Mouse (Mus musculus) spleen, embryonic (tissue): ENCODE data around the gene Tab1.

ENCODE experiments used
- CTCF ChIA-PET: fragments of 350-600 bp; sonication (Branson Sonifier 250); formaldehyde crosslinking; loops from one replicate; lab custom pipeline; 2022; lab: Charles Lee

Tab1 gene

DNA sequence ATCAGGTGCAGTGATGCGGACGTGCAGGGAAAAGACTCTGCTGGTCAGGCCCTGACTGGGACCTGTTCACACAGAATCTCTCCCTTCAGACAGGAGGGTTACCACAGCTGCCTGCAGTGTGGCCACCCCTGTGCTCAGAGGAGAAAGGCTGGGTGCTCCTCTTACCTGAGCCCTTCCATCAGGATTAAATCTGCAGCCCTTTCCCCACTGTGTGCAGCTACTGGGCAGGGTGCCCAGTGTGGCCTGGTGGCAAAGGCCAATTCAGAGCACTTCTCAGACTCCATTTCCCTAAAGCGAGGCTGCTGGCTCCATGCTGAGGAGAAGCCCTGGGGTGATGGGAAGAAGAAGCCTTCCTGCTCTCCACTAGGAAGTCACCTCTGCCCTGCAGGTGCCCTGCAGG is 28.3 kb downstream of the Tab1 start:
- CTCF ChIA-PET = no interaction called here

DNA sequence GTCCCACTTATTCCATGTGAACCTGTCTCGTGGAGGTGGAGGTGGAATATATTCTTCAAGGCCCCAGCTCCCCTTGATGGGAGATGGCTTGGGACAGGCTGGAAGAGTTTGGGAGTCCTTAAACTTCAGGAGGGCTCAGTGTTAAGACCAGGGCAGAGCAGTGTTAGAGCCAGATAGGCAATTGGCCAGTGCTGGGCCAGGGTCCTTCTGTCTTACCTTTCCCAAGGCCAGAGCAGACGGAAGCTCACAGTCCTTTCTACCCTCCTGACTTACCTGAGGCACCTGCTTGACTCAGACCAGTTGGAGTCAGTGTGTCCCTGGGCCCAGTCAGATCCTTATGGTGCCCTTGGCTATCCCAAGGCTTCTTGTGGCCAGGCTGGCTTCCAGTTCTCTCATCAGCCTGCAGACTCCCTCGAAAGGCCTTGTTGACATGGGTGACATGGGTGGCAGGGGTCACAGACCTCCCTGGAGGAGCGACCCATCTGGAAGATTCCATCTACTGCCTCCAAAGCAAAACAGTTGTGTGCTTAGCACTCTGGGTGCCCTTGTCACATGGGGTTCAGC is 29.6 kb downstream of the Tab1 start:
- CTCF ChIA-PET = no interaction called here

DNA sequence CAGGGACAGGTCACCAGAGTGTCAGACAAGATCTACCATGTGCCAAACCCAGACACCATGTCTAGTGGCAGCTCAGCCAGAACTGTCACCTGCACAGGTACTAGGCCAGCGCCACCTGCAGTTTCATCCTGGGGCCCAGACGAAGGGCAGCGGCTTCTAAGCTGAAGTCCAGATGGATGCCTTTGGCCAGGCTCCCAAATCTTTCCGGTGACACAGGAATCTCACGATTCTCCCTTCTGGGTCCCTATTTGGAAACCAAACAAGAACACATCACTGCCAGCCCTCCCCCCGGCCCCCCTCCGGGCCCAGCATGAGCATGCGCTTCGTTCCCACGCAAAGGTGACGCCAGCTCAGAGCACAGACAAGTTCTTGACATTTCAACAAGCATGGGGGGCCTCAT is 30.3 kb downstream of the Tab1 start:
- CTCF ChIA-PET = no interaction called here

DNA sequence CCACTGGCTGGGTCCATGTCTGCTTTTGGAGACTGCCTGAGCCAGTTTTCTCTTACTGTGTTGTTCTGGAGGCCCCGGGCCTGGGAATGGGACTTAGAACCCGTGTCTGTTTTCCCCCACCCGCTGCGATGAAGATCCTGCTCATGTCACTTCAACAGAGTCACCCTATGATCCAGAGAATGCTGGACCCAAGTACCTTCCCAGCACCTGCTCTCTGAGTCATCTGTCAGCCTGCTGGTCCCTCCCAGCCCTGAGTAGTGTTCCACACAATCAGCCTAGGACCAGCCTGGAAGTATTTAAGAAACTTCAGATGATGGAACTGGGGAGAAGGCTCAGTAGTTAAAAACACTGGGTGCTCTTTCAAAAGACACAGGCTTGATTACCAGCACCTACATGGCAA is 30.8 kb downstream of the Tab1 start:
- CTCF ChIA-PET = no interaction called here

DNA sequence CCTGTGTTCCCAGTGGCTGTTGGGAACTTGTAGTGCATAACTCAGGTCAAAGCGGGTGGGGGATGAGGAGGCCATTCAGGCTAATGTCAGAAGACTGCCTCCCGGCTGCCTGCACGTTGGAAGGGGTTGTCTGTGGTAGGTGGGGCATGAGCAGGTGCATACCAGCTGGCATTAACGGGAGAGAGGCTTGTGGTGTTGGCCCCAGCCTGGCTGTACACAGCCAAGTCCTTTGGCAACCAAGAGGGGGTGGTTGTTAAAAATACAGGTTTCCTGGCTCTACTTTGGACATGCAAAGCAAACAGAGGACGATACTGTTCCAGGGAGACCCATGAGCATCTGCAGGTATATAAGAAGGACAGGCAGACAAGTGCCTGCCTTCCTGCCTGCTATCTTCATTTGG is 32.5 kb downstream of the Tab1 start:
- CTCF ChIA-PET = no interaction called here

- CTCF ChIA-PET = no interaction called here
Observed at GRCm38 (mm10) chr15:80169484-80169883, 36.6 kb downstream of the Tab1 start.

GRCm38 (mm10) chr15:80170357-80170756 is 37.4 kb downstream of the Tab1 start:
- CTCF ChIA-PET = no interaction called here

GRCm38 (mm10) chr15:80171286-80171685 is 38.4 kb downstream of the Tab1 start:
- CTCF ChIA-PET = interaction anchor here (0.7 kb wide), 1 partner anchor 68 kb away, joined by 4 read pairs; no protein-coding TSS in a partner anchor

- CTCF ChIA-PET = interaction anchor here (0.7 kb wide), 1 partner anchor 67 kb away, joined by 4 read pairs; no protein-coding TSS in a partner anchor
Observed at GRCm38 (mm10) chr15:80171791-80172190, 38.9 kb downstream of the Tab1 start.

DNA sequence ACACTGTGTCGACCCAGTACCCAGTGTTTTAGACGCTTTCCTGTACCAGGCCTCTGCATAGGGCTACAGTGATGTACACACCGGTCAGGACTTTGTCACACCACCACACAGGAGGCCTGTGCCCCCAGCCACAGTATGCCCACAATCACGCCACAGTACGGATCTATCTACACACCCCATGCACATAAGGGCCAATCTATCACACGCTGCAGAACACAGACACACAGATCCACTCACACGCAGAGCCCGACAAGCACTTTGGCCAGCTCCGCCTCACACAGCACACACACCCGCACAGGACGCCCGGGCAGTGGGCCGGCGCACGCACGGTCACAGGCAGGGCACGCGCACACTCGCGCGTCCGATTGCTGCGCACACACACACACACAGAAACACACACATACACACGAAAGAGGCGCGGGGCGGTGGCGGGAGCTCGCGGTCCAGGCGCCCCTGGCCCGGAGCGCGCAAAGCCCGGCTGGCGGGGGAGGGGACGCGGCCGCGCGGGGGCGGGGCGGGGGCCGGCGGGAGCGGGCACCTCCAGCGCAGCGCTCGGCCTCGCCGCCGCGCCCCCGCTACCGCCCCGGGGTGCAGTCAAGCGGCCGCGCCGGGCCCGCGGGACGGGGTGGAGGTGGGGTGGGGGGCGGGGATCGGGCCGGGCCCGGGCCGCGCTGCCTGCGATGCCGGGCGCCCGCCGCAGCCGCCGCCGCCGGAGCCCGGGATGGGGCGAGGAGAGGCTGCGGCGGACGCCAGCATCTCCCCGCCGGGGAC is 40.3 kb downstream of the Tab1 start, which contains the start of gene Mgat3:
Gene Mgat3, plus strand, starts transcription at position 721 of the 771 bp plus-strand sequence.
- CTCF ChIA-PET = interaction anchor here (0.5 kb wide), 1 partner anchor 77 kb away, joined by 4 read pairs; no protein-coding TSS in a partner anchor

DNA sequence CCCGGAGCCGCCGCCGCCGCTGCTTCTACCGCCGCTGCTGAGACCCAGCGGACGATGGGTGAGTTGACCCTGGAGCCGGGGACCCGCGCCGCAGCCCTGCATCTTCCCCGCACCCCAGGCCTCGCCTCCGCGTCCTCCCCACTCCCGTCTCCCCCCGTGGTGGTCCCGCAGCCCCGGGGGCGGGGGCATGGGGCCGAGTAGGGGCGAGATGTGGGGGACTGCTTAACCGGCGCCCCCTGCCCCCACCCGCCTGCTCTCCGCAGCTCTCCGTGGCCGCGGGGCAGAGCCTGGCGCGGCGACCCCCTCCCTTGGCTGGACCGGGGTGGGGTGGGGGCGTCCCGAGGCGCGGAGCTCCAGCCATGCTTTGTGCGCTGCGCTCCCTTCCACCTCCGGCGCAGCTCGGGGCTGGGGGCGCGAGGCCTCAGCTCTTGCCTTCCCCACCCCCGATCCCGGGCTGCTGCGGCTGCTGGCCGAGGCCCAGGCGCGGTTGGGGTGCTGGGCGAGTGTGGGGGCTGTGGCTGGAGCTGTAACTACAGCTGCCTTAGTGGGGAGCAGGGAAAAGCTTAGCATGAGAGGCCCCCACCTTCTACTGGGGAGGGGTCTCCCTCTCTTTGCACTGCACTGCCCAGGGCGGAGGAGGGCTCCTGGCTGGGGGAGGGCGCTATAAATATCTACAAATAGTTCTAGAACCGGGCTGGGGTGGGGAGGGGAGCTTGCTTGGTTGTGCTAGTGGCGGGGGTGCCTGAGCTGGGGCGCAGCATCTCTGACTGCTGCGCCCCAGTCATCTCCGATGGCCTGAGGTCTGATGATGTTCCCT is 41.1 kb downstream of the Tab1 start:
- CTCF ChIA-PET = interaction anchor here (0.5 to 0.6 kb wide), 2 partner anchors 77 to 939 kb away, joined by 3 to 4 read pairs; no protein-coding TSS in a partner anchor

DNA sequence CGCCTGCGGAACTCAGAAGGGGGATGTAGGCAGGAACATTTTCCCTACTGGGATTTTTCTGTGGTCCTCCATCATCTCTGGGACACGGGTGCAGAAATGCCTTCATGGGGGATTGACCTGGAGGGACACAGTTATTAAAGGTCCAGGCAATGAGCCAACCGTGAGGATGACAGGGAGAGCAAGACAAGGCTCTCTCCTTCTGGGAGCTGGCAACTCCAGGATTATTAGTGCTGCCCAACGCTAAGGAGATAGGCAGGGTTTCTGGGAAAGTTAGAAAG is 41.6 kb downstream of the Tab1 start:
- CTCF ChIA-PET = interaction anchor here (0.6 kb wide), 1 partner anchor 940 kb away, joined by 3 read pairs; no protein-coding TSS in a partner anchor

GRCm38 (mm10) chr15:80175316-80175715 is 42.4 kb downstream of the Tab1 start:
- CTCF ChIA-PET = interaction anchor here (0.5 kb wide), 1 partner anchor 19 kb away, joined by 3 read pairs; no protein-coding TSS in a partner anchor

DNA sequence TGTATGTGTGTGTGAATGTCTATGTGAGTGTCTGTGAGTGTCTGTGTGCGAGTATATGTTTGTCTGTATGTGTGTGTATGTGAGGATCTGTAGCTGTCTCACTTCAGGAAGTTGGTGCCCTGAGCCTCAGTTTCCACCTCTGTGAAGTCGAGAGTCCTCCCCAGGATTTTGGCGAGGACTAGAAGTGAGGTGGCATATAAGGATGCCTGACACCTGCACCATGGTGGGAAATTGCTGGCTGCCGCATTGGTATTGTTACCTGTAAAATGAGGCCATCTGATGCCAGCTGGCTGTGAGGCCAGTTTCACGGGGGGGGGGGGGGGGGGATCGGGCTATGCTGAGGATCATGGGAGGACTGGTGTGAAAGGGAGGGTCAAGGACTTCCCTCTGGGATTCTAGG is 42.8 kb downstream of the Tab1 start:
- CTCF ChIA-PET = interaction anchor here (0.5 kb wide), 1 partner anchor 18 kb away, joined by 3 read pairs; no protein-coding TSS in a partner anchor

- CTCF ChIA-PET = no interaction called here
Observed at GRCm38 (mm10) chr15:80181561-80181960, 48.6 kb downstream of the Tab1 start.

GRCm38 (mm10) chr15:80182072-80182700 is 49.3 kb downstream of the Tab1 start:
- CTCF ChIA-PET = no interaction called here

- CTCF ChIA-PET = no interaction called here
Observed at GRCm38 (mm10) chr15:80188927-80189326, 56.0 kb downstream of the Tab1 start.

GRCm38 (mm10) chr15:80190075-80190474 is 57.1 kb downstream of the Tab1 start:
- CTCF ChIA-PET = no interaction called here

GRCm38 (mm10) chr15:80191585-80192245 is 58.8 kb downstream of the Tab1 start:
- CTCF ChIA-PET = no interaction called here

- CTCF ChIA-PET = no interaction called here
Observed at GRCm38 (mm10) chr15:80192246-80192585, 59.3 kb downstream of the Tab1 start.

- CTCF ChIA-PET = no interaction called here
Observed at GRCm38 (mm10) chr15:80192847-80193246, 59.9 kb downstream of the Tab1 start.
